Mouse (Mus musculus): Measurements from ENCODE around the gene Bola1.
"Not testable (repeated sequence)": the region's sequence is repeated elsewhere in the genome, so short reads cannot be mapped to it uniquely, and the experiment has no call there.

The Bola1 gene

GRCm38 (mm10) chr3:96221640-96222038 lies 2.1 kb upstream of the Bola1 start:
- peak; percentile 21 for DNase-seq

GRCm38 (mm10) chr3:96220765-96221639 lies 1.5 kb upstream of the Bola1 start, which contains the start of the genes Hist2h2ac and Hist2h2be:
Gene Hist2h2ac, minus strand, starts transcription at chr3:96220880.
Gene Hist2h2be, plus strand, starts transcription at chr3:96221119.
- peak; percentile 91 for DNase-seq

- not testable (repeated sequence) for DNase-seq
Observed at GRCm38 (mm10) chr3:96220131-96220764, 739 bp upstream of the Bola1 start.

- peak; percentile 58 for DNase-seq
Observed at GRCm38 (mm10) chr3:96219191-96219641, 293 bp downstream of the Bola1 start.

- peak; percentile 23 for DNase-seq
Observed at GRCm38 (mm10) chr3:96209242-96209641, 10.3 kb downstream of the Bola1 start.

- no peak for DNase-seq
Observed at GRCm38 (mm10) chr3:96207819-96208218, 11.7 kb downstream of the Bola1 start.

GRCm38 (mm10) chr3:96199731-96200130 lies 19.8 kb downstream of the Bola1 start:
- DNase-seq, result no peak

GRCm38 (mm10) chr3:96198601-96199251 lies 20.8 kb downstream of the Bola1 start:
- not testable (repeated sequence) for DNase-seq

- DNase-seq, result peak; percentile 22
Observed at GRCm38 (mm10) chr3:96198181-96198580, 21.3 kb downstream of the Bola1 start.

- DNase-seq, result peak; percentile 88
Observed at GRCm38 (mm10) chr3:96197129-96197749, 22.3 kb downstream of the Bola1 start.

- DNase-seq, result no peak
Observed at GRCm38 (mm10) chr3:96196437-96197128, 22.9 kb downstream of the Bola1 start.

- DNase-seq, result no peak
Observed at GRCm38 (mm10) chr3:96195616-96196313, 23.7 kb downstream of the Bola1 start.

GRCm38 (mm10) chr3:96194966-96195365 lies 24.5 kb downstream of the Bola1 start:
- DNase-seq, result no peak

- no peak for DNase-seq
Observed at GRCm38 (mm10) chr3:96192977-96193376, 26.5 kb downstream of the Bola1 start.

GRCm38 (mm10) chr3:96182382-96182776 lies 37.1 kb downstream of the Bola1 start:
- no peak for DNase-seq

- DNase-seq, result no peak
Observed at GRCm38 (mm10) chr3:96181510-96182381, 37.8 kb downstream of the Bola1 start.

- no peak for DNase-seq
Observed at GRCm38 (mm10) chr3:96180727-96181477, 38.6 kb downstream of the Bola1 start, which contains the start of gene Sv2a. Gene Sv2a, plus strand, starts transcription at chr3:96181151.

- no peak for DNase-seq
Observed at GRCm38 (mm10) chr3:96179531-96179930, 40.0 kb downstream of the Bola1 start.

- no peak for DNase-seq
Observed at GRCm38 (mm10) chr3:96178902-96179301, 40.6 kb downstream of the Bola1 start.

- DNase-seq, result no peak
Observed at GRCm38 (mm10) chr3:96178427-96178826, 41.1 kb downstream of the Bola1 start.

All from kidney, adult 18-20 months (tissue).